Mouse (Mus musculus): ENCODE measurements around the gene Prph.

The Prph gene

DNA sequence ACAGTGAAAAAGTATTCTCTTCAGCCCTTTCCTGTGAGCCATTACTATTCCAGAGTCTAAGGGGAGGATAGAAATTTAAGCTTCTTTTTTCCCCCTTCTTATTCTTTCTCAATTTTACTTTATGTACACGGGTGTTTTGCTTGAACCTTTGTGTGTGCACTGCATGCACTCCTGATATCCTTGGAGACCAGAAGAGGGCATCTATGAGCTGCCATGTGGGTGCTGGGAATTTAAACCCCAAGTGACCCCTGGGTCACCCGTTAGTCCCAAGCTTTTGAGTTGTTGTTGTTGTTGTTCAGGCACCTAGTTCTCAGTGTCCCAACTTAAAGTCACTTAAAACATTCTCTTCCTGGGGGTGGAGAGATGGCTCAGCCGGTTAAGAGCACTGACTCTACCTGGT lies 45.0 kb downstream of the Prph start:
- DNase-seq, result no peak

DNA sequence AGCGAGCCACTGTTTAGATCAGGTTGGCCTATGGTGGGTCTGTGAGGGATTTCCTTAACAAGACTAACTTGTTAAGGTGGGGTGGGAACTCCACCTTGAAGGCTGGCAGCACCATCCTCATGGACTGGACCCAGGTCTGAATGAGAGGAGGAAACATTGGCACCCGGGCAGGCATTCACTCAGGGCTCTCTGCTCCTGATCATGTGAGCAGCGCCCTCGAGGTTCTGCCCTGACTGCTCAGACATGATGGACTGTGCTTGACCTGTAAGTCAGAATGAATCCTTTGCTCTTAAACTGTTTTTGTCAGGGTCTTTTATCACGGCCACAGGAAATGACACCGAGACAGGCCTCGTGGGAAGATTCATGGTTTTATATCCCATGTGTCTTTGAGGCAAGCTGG lies 50.3 kb downstream of the Prph start:
- DNase-seq, result no peak

DNA sequence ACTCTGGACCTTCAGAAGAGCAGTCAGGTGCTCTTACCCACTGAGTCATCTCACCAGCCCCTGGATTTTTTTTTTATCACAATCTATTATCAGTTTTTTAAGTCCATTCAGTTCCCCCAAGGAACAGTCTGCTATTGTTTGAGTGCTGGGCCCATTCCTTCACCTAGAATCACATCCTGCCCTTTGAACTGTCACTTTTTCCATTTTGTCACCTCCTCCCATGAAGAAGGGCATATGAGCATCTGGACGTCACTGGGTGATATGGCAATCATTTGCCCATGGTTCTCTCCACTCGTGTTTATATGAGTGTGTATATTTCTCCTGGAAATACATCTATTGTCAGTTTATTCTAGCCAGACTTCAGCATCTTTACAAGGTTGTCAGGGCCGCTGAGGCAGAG lies 52.9 kb downstream of the Prph start:
- DNase-seq, result no peak

Data from lung, postnatal 14 days (tissue).